Mouse (Mus musculus): ENCODE data around the gene Mgat5. TPM values are rescaled to one million over a fixed set of nuclear protein-coding genes. Genes with fewer than 3 reads are reported as not detected.

Mgat5 gene
- polyA plus RNA-seq, 1 experiment = 4.9 TPM

DNA sequence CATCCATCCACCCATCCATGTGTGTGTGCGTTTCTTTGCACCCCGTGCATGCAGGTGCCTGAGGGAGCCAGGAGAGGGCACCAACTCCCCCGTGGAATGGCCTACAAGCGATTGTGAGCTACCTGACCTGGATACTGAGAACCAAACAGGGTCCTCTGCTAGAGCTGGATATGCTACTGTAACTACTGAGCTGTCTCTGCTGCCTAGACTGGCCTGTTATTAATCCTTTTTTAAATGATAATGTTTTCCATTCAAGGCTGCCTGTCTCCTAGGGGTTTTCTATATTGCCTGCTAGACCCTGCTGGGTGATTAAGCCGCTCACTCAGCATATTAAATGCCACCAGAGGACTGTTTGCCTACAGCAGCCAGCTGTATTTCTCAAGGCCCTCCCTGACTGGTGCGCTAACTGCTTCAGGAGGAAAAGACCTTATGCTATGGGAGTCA is 34.1 kb downstream of the Mgat5 start:
- WGBS = 87% methylated on average over 6 of the region's 6 CpGs
- Histone ChIP-seq H3K27ac (ENCODE audit: insufficient read depth, low read length) (no peak overlapping the region), H3K4me3 (ENCODE audit: extremely low read depth, insufficient read depth, insufficient read length) (no peak overlapping the region), H3K27me3 (ENCODE audit: control insufficient read depth, insufficient read depth, low read length) (no peaks in the 10 kb centered on the region), H3K36me3 (ENCODE audit: control insufficient read depth, insufficient read depth, low read length) (no peaks in the 10 kb centered on the region), H3K4me1 (ENCODE audit: control insufficient read depth, insufficient read depth, insufficient read length) (peaks cover 25% of the 10 kb centered on the region)
- DNase-seq (ENCODE audit: low read depth in 1 of 2, low spot score in 2 of 2) = no peak
- no peak for TF ChIP-seq POLR2A (IDR thresholded peaks at IDR 0.05; ENCODE audit: low read depth, low read length)
- TF ChIP-seq CTCF (IDR thresholded peaks at IDR 0.05; ENCODE audit: extremely low read depth, insufficient read depth, insufficient read length, insufficient replicate concordance) = peak; percentile 17; the same call in 1 of the 2 replicates

GRCm38 (mm10) chr1:127239914-127240313 is 35.1 kb downstream of the Mgat5 start:
- no peaks in the 10 kb centered on the region for H3K27me3 ChIP-seq (ENCODE audit: control insufficient read depth, insufficient read depth, low read length)
- DNase-seq (ENCODE audit: low read depth in 1 of 2, low spot score in 2 of 2) = peak in 1 of 2 experiments; percentile 13
- H3K4me1 ChIP-seq (ENCODE audit: control insufficient read depth, insufficient read depth, insufficient read length) = peaks cover 25% of the 10 kb centered on the region
- WGBS = 12% methylated on average over 6 of the region's 6 CpGs
- H3K27ac ChIP-seq (ENCODE audit: insufficient read depth, low read length) = peak overlapping the region; percentile 51
- H3K36me3 ChIP-seq (ENCODE audit: control insufficient read depth, insufficient read depth, low read length) = no peaks in the 10 kb centered on the region
- no peak overlapping the region for H3K4me3 ChIP-seq (ENCODE audit: extremely low read depth, insufficient read depth, insufficient read length)
- TF ChIP-seq CTCF (IDR thresholded peaks at IDR 0.05; ENCODE audit: extremely low read depth, insufficient read depth, insufficient read length, insufficient replicate concordance) (no peak), POLR2A (IDR thresholded peaks at IDR 0.05; ENCODE audit: low read depth, low read length) (no peak)

DNA sequence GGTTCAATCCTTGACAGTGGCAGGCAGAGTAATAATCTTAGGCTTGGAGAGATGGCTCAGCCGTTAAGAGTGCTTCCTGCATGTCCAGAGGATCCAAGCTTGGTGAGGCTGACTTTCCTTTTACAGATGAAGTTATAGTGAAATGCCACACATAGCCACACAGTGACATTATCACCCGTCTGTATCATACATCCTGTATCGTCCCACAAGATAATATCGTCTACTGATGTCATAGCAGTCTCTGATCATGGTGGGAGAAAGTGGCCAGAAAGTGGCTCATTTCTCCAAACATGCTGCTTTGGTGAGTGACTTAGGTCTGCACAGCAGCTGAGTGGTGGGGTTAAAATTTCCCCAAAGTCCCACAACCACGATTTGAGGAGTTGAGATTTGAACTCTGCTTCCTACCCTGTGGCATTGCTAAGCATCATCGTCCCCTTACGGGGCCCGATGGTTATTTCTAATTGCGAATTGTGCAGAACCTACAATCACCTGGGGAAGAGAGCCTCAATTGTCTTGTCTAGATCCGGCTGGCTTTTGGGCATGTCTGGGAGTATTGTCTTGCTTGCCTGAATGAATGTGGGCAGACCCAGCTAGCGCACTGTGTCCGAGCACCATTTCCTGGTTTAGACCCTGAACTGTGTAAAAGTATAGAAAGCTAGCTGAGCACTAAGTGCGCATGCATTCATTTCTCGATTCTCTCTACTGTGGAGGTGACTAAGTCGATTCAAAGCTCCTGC is 37.5 kb downstream of the Mgat5 start:
- no peaks in the 10 kb centered on the region for H3K36me3 ChIP-seq (ENCODE audit: control insufficient read depth, insufficient read depth, low read length)
- no peak for DNase-seq (ENCODE audit: low read depth in 1 of 2, low spot score in 2 of 2)
- WGBS = 27% methylated on average over 15 of the region's 15 CpGs
- H3K27ac ChIP-seq (ENCODE audit: insufficient read depth, low read length) = peak overlapping the region; percentile 66
- H3K4me3 ChIP-seq (ENCODE audit: extremely low read depth, insufficient read depth, insufficient read length) = peak overlapping the region; percentile 41
- TF ChIP-seq POLR2A (IDR thresholded peaks at IDR 0.05; ENCODE audit: low read depth, low read length) (no peak), CTCF (IDR thresholded peaks at IDR 0.05; ENCODE audit: extremely low read depth, insufficient read depth, insufficient read length, insufficient replicate concordance) (no peak)
- H3K27me3 ChIP-seq (ENCODE audit: control insufficient read depth, insufficient read depth, low read length) = no peaks in the 10 kb centered on the region
- H3K4me1 ChIP-seq (ENCODE audit: control insufficient read depth, insufficient read depth, insufficient read length) = peaks cover 19% of the 10 kb centered on the region

DNA sequence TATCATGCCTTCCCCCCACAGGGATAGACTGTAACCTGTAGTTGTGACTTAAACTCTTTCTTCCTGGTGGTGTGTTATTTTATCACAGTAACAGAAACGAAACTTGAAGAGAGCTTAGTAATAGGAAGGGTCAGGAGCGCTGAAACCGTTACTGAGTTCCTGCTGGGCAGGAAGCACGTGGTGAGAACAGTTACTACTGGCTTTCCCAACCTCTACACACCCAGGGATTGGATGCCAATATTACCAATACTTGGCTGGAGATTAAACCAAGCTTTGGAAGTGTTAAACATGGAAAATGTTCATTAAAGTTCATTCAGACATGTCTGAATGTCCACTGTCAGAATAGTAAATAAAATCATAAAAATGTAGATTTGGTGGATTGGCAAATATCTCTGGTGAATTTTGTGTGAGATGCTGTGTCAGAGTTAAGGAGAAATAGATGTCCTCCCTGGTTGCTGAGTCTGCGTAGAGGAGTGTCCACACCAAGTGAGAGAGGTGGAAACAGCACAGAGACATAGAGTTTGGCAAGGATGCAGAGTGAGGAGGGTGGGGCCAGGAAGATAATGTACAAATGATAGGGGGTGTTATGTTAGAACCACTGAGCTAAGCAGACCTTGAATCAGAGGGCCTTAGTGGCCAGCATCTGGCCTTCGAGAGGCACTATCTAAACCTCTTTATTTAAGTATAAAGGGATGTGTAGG is 38.2 kb downstream of the Mgat5 start:
- WGBS = 26% methylated on average over 6 of the region's 6 CpGs
- Histone ChIP-seq H3K4me1 (ENCODE audit: control insufficient read depth, insufficient read depth, insufficient read length) (peaks cover 16% of the 10 kb centered on the region), H3K36me3 (ENCODE audit: control insufficient read depth, insufficient read depth, low read length) (no peaks in the 10 kb centered on the region), H3K4me3 (ENCODE audit: extremely low read depth, insufficient read depth, insufficient read length) (peak overlapping the region; percentile 41), H3K27me3 (ENCODE audit: control insufficient read depth, insufficient read depth, low read length) (no peaks in the 10 kb centered on the region), H3K27ac (ENCODE audit: insufficient read depth, low read length) (peak overlapping the region; percentile 66)
- TF ChIP-seq POLR2A (IDR thresholded peaks at IDR 0.05; ENCODE audit: low read depth, low read length) = no peak; the same call in 1 of the 2 replicates
- no peak for TF ChIP-seq CTCF (IDR thresholded peaks at IDR 0.05; ENCODE audit: extremely low read depth, insufficient read depth, insufficient read length, insufficient replicate concordance)
- no peak for DNase-seq (ENCODE audit: low read depth in 1 of 2, low spot score in 2 of 2)

- WGBS = 81% methylated on average over 11 of the region's 11 CpGs
- no peak overlapping the region for H3K4me3 ChIP-seq (ENCODE audit: extremely low read depth, insufficient read depth, insufficient read length)
- H3K4me1 ChIP-seq (ENCODE audit: control insufficient read depth, insufficient read depth, insufficient read length) = peaks cover 16% of the 10 kb centered on the region
- TF ChIP-seq CTCF (IDR thresholded peaks at IDR 0.05; ENCODE audit: extremely low read depth, insufficient read depth, insufficient read length, insufficient replicate concordance) (no peak), POLR2A (IDR thresholded peaks at IDR 0.05; ENCODE audit: low read depth, low read length) (no peak)
- no peak overlapping the region for H3K27ac ChIP-seq (ENCODE audit: insufficient read depth, low read length)
- H3K36me3 ChIP-seq (ENCODE audit: control insufficient read depth, insufficient read depth, low read length) = no peaks in the 10 kb centered on the region
- no peaks in the 10 kb centered on the region for H3K27me3 ChIP-seq (ENCODE audit: control insufficient read depth, insufficient read depth, low read length)
- DNase-seq (ENCODE audit: low read depth in 1 of 2, low spot score in 2 of 2) = no peak
Observed at GRCm38 (mm10) chr1:127244054-127244770, 39.4 kb downstream of the Mgat5 start.

- TF ChIP-seq CTCF (IDR thresholded peaks at IDR 0.05; ENCODE audit: extremely low read depth, insufficient read depth, insufficient read length, insufficient replicate concordance) (no peak), POLR2A (IDR thresholded peaks at IDR 0.05; ENCODE audit: low read depth, low read length) (no peak)
- DNase-seq (ENCODE audit: low read depth in 1 of 2, low spot score in 2 of 2) = no peak
- Histone ChIP-seq H3K27ac (ENCODE audit: insufficient read depth, low read length) (no peak overlapping the region), H3K36me3 (ENCODE audit: control insufficient read depth, insufficient read depth, low read length) (no peaks in the 10 kb centered on the region), H3K27me3 (ENCODE audit: control insufficient read depth, insufficient read depth, low read length) (no peaks in the 10 kb centered on the region), H3K4me3 (ENCODE audit: extremely low read depth, insufficient read depth, insufficient read length) (no peak overlapping the region), H3K4me1 (ENCODE audit: control insufficient read depth, insufficient read depth, insufficient read length) (peaks cover 6% of the 10 kb centered on the region)
- 86% methylated on average over 6 of the region's 6 CpGs for WGBS
Observed at GRCm38 (mm10) chr1:127246158-127246557, 41.3 kb downstream of the Mgat5 start.

All from spleen, adult 2 months (tissue).